Mouse (Mus musculus) left cerebral cortex, adult 8-10 months (tissue): ENCODE data around the gene Paqr3. TPM values are rescaled to one million over a fixed set of nuclear protein-coding genes. Genes with fewer than 3 reads are reported as not detected.
A peak's percentile ranks its signal among the peaks of the same experiment; 100 is the strongest.

Source experiments
- DNase-seq, 2 experiments: peaks; one replicate each; pipeline ENCODE4 v3.0.0; 2022; ENCODE audit warnings: low spot score in 2 of 2
- total RNA-seq, 4 experiments: library from RNA; stranded (reverse); gene quantifications; 2 replicates each; pipeline ENCODE4 v1.2.4; 2022

Gene Paqr3
- total RNA-seq, 4 experiments from 2014 or later = 23.9 to 27.5 (median 25.2) TPM

DNA sequence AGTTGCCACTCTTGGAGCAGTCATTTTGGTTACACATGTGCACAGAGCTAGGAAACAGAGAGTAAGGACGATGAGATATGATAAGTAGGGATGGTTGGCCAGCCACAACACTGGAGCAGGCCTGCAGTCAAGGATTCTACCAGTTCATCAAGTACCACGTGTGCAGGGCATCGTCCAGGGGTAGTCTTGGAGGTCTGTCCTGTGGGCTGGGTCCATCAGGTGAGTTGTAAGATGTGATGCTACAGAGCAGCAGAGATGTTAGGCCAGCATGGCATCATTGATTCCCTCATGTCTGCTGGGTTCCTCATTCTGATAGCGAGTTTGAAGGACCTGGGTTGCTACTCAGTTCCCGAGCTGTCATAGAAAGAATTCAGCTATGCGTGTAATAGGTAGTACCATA lies 26.3 kb downstream of the Paqr3 start:
- no peak for DNase-seq

DNA sequence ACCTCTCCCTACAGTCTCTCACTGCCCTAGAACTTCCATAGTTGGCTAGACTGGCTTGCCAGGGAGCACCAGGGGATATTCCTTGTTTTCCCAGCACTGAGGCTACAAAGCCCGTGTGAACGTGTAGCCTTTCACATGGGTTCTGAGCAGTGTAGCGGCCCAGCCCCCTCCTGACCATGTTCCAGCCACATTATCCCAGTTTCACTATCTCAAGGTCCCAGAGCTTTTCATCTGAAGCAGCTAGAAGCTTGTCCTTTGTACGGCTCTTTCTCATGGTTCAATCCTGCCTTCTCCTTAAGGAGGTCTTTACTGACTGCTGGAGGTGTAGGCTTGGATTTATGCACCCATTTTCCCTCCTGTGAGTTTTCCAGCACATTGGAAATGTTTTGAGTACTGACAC lies 26.9 kb downstream of the Paqr3 start:
- DNase-seq = no peak

DNA sequence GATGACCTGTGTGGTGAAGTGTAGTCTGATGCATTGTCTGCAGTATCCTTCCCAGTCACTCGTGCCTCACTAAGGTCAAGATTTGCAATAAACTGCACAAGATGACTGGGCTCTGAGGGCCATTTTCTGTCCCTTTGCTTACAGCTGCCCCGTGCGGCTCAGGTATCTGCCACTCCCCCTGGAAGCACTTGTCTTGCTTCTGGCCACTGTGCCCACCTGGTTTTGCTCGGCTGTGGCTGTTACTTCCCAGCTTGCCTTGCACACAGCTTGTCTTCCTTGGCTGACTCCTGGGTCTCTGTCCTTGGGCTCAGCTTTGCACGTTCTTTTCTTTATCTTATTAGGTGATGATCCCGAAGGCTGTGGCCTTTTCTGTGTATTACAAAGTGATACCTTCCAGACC lies 27.7 kb downstream of the Paqr3 start:
- DNase-seq = no peak

DNA sequence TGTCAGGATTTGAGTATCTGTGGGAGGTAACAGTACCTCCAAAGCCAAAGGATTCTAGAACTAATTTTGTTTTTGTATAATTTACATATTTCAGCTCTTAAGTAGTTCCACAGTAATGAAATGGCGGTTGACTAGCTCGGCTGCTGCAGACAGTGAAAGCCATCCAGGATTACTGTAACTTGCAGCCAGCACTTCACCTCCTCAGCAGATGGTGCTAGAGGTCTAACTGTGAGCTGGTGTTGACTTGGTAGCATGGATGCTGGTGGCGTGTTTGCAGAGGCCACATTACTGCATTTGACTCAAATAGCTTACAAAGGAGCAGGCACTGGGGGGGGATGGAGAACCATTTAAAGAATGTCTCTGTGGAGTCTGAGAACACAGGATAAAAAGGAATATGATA lies 29.9 kb downstream of the Paqr3 start:
- DNase-seq = peak in 1 of 2 experiments; percentile 48

DNA sequence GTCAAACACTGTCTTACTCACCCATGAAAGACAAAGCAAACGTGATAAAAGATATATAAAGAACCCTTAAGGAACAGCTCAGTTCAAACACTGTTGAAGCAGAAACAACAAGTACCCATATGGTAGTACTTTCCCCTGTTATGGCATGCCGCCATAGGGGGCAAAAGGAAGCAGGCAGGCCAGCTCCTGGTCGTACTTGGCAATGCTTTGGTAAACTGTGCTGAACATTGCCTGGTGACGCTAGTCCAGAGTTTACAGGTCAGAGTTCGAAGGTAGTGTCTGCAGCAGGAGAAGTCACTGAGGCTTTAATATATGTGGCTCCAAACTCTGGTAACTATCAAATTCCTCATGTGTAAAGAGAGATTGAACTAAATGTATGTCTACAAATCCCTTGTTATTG lies 32.8 kb downstream of the Paqr3 start:
- DNase-seq = no peak

DNA sequence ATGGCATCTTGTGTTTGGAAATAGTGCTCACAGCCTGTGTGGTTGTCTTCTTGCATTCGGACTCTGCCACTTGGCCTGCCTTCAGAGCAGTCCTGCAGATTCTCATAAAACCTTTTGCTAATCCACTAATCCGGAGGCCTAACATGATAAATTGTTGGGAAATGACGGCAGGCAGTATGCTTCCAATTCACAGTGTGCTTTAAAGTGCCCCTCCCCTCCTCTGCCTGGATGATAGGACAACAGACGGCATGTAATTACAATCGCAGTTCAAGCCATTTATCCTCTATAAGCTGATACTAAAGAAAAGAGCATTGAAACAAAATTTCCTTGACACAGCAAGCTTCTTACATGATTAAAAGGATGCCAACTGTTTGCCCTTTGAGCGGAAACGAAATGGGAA lies 33.7 kb downstream of the Paqr3 start:
- no peak for DNase-seq

DNA sequence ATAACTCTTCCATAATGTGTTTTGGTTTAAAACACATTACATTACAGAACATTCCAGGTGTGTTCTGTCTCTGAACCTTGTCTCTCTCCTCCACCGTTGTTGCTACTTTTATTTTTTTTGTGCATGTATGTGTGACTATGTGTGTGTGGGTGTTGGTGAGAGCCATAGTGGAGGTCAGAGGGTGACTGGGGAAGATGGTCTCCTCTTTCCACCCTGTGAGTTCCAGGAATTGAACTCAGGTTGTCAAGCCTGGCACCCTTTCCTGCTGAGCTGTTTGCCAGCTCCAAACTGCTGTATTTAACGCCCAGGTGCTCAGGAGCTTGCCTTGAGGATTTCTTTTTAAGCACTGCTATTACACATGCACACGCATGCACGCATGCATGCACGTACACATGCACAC lies 35.2 kb downstream of the Paqr3 start:
- no peak for DNase-seq

DNA sequence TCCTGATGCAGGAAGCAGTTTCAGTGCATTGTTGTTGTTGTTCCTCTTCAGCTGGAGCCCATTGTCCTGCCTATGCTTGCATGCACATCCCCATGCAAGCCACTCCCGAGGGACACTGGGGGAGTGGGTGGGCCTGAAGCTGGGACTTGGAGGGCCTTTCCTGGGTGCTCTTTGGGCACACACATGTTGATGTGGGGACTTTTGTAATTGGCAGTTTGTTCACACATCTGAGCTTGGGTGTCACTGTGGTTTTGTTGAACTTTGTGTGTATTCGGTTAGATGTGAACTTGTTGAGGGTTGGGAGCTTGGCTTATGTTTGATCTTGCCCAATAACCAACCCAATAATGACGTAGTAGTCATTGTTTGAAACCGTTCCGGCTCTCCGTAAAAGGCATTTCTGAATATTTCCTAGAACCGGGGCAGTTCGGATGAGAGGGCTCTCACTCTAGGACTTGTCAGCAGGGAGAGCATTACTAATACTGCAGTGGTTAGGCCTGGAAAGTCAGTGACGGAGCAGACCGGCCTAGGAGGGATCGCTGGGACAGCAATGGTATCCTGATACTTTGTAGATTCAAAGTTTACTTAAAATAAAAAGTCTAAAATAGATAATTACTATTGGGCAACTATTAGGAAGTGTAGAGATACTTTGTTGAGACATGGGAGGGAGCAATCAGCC lies 35.8 kb downstream of the Paqr3 start:
- DNase-seq = no peak

DNA sequence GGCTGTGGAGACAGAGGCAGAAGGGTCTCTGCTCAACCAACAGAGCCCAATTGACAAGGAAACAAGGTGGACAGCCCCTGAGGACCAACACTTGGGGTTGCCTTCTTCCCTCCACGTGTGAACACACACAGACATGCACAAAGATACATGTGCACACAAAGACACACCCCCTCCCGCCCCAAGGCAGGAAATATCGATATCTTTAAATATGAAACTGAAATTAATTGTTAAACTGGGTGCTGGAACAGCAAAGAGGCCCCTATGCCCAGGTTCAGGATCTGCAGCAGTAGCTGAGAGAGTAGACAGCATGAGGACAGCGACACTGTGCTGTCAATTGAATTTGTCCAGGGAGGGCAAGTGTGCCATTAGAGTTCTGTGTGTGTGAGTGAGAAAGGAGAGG lies 45.6 kb downstream of the Paqr3 start:
- no peak for DNase-seq

DNA sequence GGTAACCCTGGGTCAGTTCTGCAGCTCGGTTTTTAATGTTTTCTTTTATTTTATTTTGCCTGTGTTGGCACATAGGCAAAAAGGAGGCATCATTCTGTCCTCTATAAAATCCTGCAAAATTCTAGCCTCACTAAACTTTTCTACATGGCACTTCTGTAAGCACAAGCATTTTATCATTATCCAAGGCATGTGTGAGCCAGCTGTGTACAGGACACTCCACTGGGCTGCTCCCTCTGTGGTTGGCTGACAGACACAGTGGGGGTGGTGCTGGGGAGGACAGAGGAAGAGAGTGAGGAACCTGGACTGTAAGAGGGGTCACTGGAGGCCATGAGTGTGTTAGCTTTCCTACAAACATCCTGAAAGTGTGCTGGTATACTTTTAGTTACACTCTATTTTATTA lies 49.4 kb downstream of the Paqr3 start:
- no peak for DNase-seq

DNA sequence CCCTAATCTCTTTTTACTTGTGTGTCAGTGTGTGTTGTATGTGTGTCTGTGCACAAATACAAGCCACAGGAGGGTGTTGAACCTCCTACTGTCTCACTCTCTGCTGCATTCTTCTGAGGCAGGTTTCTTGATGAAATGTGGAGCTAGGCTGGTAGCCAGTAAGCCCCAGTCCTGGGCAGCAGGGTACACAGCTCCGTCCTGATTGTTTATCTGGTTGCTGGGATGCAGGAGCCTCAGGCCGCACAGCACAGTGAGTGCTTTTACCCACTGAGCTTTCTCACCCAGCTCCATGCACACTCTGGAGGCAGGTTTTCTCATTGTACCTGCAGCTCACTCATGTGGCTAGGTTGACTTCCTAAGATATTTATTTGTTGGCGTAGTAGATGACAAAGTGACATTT lies 50.5 kb downstream of the Paqr3 start:
- DNase-seq = no peak

DNA sequence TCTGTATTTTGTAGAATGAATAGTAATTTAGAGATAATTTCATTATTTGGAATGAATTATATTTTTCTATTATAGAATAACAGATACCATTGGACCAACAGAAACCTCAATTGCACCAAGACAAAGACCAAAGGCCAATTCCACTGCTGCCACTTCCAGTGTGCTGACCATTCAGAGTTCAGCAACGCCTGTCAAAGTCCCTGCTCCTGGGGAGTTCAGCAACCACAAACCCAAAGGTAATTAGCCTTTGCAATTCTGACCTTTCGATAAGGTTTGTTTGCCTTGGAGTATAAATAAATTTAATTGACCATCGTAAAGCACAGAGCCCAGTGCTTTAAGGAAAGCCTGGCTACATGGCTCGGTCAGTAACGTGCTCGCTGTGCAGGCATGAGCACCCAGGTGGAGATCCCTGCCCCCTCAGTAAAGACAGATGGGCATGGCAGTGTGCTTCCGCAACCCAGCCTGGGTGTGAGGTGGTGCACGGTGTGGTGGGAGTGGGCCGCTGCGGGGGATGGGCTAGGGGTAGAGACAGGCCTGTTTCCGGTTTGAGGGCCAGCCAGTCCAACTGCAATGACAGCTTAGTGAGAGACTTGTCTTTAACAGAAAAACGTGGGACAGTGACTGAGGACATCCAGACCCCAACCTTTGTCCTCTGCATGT lies 54.5 kb downstream of the Paqr3 start:
- no peak for DNase-seq

DNA sequence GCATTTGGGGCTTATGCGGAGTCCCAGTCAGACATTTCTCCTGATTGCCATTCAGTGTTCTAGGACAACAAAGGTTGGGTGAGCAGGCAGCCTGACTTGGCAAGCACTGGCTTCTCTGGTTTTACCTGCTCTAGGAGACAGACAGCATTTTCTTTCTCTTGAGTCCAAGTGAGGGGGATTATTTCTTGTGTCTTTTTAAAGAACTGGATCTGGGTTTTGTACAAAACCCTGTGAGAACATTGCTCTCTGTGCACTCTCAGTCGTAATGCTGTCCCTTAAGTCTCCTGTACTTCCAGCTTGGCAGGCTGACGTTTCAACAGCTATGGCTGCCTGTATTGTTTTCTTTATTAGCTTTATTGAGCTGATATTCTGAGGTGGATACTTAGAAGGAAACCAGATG lies 55.0 kb downstream of the Paqr3 start:
- no peak for DNase-seq

DNA sequence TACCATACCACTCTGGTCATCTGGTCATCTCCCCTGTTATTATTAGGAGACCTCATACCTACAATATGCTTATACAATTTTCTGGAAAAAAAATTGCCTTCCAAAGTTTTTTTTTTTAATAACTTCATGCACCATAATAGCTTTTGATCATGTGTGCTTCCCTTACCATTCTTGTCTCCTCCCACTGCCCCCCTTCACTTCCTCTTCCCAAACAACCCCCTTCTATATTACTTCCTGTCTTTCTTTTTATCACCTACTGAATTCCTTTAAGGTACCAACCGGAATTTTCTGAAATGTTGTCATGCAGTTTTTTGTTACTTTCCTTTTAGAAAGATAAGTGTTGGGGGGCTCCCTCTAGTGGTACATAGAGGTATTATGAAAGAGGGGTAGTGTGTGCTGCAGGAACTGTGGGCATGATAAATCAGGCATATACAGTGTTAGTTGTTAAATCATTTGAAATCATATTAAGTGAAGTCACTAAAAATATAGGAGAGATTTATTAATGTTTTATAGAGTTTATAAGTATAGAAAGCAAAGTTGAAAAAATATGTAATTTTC lies 55.8 kb downstream of the Paqr3 start:
- no peak for DNase-seq

DNA sequence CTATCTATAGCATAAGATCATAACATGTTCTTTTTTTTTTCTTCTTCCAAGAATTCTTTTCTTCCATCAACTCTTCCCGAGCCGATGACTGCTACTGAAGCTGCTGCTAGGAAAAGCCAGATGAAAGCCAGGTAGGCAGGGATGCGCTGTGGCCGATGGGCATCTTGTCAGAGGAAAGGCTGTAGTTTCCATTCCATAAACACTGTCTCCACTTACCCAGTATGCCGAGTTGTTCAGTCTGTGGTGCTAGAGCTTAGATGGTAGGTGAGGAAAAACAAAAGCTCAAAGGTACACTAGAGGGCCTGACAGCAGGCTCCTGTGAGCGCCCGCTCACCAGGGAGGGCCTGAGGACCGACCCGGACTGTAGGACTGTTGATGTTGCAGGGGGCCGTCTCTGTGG lies 56.6 kb downstream of the Paqr3 start:
- DNase-seq = no peak

DNA sequence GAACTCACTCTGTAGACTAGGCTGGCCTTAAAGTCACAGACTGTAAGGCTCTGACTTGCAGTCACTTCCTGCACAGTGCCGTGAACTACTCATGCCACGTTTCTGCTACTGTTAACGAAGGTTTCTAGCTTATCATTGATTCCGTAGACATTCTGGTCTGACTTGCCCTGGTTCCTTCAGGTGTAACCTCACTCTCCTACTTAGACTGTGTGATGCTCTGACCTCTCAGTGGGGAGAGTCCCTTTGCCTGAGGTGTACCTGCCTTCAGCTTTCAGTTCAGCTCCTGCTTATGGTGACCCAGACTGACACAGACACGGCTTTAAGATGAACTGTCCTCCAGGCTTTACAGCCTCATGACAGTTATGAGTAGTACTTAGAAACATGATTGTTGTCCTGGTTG lies 57.2 kb downstream of the Paqr3 start:
- DNase-seq = no peak

DNA sequence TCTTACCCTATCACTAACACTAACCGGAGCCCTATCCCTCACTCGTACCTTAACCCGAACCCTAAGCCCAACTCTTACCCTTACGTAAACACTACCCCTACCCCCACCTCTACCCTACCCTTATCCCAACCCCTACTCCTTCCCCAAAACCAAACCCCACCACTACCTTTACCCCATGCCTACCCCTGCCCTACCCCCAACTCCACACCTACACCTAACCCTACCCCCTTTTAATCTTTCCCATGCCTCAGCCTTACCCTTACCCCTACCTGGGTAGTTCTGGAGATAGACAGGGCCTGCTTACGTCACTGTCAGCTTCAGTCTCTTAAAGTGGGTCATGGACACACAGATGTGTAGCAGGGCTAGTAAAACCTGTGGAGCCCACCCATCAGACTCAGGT lies 62.5 kb downstream of the Paqr3 start:
- DNase-seq = no peak

DNA sequence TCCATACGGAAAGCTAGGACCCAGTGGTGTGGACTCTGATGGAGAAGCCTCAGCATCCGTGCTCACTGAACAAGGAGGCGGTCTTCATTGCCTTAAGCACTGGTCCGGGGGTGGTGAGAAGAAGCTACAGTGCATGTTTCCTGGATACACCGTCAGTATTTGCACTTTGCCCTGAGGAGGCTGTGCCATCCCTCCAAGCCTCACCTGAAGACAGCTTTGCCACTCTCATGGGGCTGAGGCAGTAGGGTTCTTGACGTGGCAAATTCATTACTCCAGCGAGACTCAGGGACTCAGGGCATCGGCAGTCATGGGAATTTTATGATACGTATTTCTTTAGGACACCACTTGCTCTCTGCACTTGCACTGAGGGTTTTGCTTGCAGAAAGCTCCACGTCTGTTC lies 64.7 kb downstream of the Paqr3 start:
- no peak for DNase-seq

DNA sequence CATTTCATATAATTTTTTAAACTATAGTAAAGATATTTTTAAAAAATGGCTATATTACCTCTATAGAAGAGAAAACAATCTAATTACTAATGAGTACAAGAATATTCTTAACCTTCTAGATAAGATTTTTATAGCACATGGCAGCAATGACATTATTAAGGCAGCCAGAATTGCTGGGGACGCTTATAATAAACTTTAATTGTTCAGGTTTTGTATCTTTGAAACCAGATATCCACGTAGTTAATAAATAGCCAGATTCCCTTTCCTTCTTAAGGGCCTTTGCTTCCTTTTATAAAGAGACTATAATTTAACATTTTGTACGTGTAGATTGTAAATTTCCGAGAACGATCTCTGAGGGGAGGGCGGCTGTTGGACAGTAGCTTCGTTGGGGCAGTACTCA lies 66.1 kb downstream of the Paqr3 start:
- DNase-seq = no peak
